Mouse (Mus musculus) heart, postnatal 0 days (tissue): ENCODE data around the gene Il1f8.
"Not testable (repeated sequence)": the region's sequence is repeated elsewhere in the genome, so short reads cannot be mapped to it uniquely, and the experiment has no call there.

Experiments used
- CTCF ChIP-seq: IDR thresholded peaks from 2 replicates; pipeline ENCODE4 v1.5.1; 2016; ENCODE audit warnings: antibody characterized with exemption, control low read depth, low read depth
- EP300 ChIP-seq: IDR thresholded peaks from 2 replicates; pipeline ENCODE4 v1.6.1; 2016; ENCODE audit warnings: antibody characterized with exemption, low read depth

GRCm38 (mm10) chr2:24184092-24184491 lies 31.1 kb downstream of the Il1f8 start:
- not testable (repeated sequence) for TF ChIP-seq CTCF, EP300
